Comparison of ENCODE assay signal across 24 mouse cellular contexts in the genomic region with DNA sequence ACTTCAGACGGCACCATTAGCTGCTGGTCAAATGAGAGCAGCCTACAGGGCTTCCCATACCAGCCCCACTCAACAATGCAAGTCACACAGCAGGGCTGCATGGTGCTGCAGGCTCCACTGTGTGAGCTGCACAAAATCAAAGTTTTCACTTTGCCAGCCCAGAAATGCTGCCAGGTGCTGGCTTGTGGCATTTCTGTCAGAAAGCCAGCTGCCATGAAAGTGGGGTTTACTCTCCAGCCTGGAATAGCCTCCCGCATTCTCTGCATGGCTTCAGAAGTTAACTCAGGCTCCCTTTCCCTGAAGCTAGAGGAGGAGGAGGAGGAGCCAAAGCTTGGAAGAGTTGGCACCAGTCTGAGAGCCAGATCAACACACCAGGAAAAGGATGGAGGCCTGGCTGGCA. TPM values are rescaled to one million over a fixed set of nuclear protein-coding genes. Genes with fewer than 3 reads are reported as not detected.
A peak's percentile ranks its signal among the peaks of the same experiment; 100 is the strongest.
DNase-seq lines count a peak whose midpoint lies in the region; ATAC-seq and TF ChIP-seq lines count a peak whose summit lies in the region.
"Had no signal": no experiment of that assay in that cellular context is flagged by ENCODE, and none has a peak within 500 bp of the region (broad histone marks: within the 10 kb centered on the region; RNA-seq: fewer than 3 reads in every experiment).

No protein-coding gene starts in this region.

- TF ChIP-seq CTCF in brain, embryonic 14.5 days (IDR thresholded peaks at IDR 0.05; ENCODE audit: borderline replicate concordance, extremely low read depth, insufficient read depth, insufficient read length), result no peak
- no peak for TF ChIP-seq CTCF in layer of hippocampus, adult 2 months (conservative IDR thresholded peaks at IDR 0.05)

- no peak overlapping the region for H3K4me3 ChIP-seq in midbrain, embryonic 13.5 days (replicated peaks)
- H3K4me3 ChIP-seq in midbrain, embryonic 10.5 days, result no peak overlapping the region
- H3K4me3 ChIP-seq in limb, embryonic 13.5 days, result no peak overlapping the region
- H3K4me3 ChIP-seq in layer of hippocampus, adult 2 months, result no peak overlapping the region
- H3K4me3 ChIP-seq: heart, embryonic 13.5 days had no signal

- H3K9ac ChIP-seq in midbrain, embryonic 13.5 days (replicated peaks), result no peak overlapping the region
- H3K9ac ChIP-seq in limb, embryonic 13.5 days, result no peak overlapping the region
- H3K9ac ChIP-seq: heart, embryonic 13.5 days; liver, postnatal 0 days had no signal

- peaks cover 5% of the 10 kb centered on the region; the same call in 1 of the 2 replicates for H3K27me3 ChIP-seq in midbrain, embryonic 13.5 days
- peaks cover 34% of the 10 kb centered on the region for H3K27me3 ChIP-seq in midbrain, embryonic 10.5 days (ENCODE audit: low read depth, poor library complexity, severe bottlenecking)
- H3K27me3 ChIP-seq in limb, embryonic 13.5 days, result peaks cover 55% of the 10 kb centered on the region

- no peak overlapping the region for H3K27ac ChIP-seq in midbrain, embryonic 13.5 days
- H3K27ac ChIP-seq in midbrain, embryonic 10.5 days (replicated peaks), result no peak overlapping the region
- no peak overlapping the region for H3K27ac ChIP-seq in limb, embryonic 13.5 days
- no peak overlapping the region for H3K27ac ChIP-seq in layer of hippocampus, adult 2 months
- H3K27ac ChIP-seq: heart, embryonic 13.5 days had no signal

- 0 out of 2 replicates have a peak, but pooled peaks have one; percentile 23 for ATAC-seq in frontal cortex, adult (ENCODE audit: low TSS enrichment)
- peak; percentile 66 for ATAC-seq in midbrain, embryonic 13.5 days
- peak; percentile 40; the same call in 1 of the 2 replicates for ATAC-seq in limb, embryonic 13.5 days (ENCODE audit: low FRiP score, low read depth)
- ATAC-seq: liver, postnatal 0 days had no signal

- TF ChIP-seq POLR2A in brain, embryonic 14.5 days (IDR thresholded peaks at IDR 0.05; ENCODE audit: borderline replicate concordance, extremely low read depth, insufficient read depth, insufficient read length, poor library complexity, severe bottlenecking), result no peak

- no peak for DNase-seq in frontal cortex, postnatal 25 days (ENCODE audit: low spot score in 2 of 2)
- DNase-seq in midbrain, embryonic 10.5 days (ENCODE audit: low spot score), result no peak
- peak; percentile 64 for DNase-seq in brain, embryonic 14.5 days (ENCODE audit: low read depth)
- DNase-seq in yolk sac, embryonic 10.5 days (ENCODE audit: low spot score), result no peak
- no peak for DNase-seq in layer of hippocampus, adult 2 months (ENCODE audit: low spot score in 2 of 2)
- DNase-seq: adrenal gland, adult 8-10 months; cerebellum, adult 11-12 months; embryo, embryonic 11 days; heart, adult 11 months; kidney, adult 8-10 months; kidney, postnatal 25 days; liver, postnatal 0 days; lung, postnatal 10 days; right cerebral cortex, postnatal 4 days; thymus, adult 2 months had no signal

- no peaks in the 10 kb centered on the region for H3K9me3 ChIP-seq in midbrain, embryonic 13.5 days
- H3K9me3 ChIP-seq in midbrain, embryonic 10.5 days (replicated peaks), result no peaks in the 10 kb centered on the region
- H3K9me3 ChIP-seq in limb, embryonic 13.5 days, result no peaks in the 10 kb centered on the region
- H3K9me3 ChIP-seq: heart, embryonic 13.5 days had no signal

- H3K36me3 ChIP-seq in midbrain, embryonic 13.5 days, result no peaks in the 10 kb centered on the region
- no peaks in the 10 kb centered on the region for H3K36me3 ChIP-seq in midbrain, embryonic 10.5 days
- no peaks in the 10 kb centered on the region for H3K36me3 ChIP-seq in limb, embryonic 13.5 days
- H3K36me3 ChIP-seq: heart, embryonic 13.5 days had no signal

- H3K4me2 ChIP-seq in midbrain, embryonic 13.5 days (replicated peaks), result no peak overlapping the region
- H3K4me2 ChIP-seq in limb, embryonic 13.5 days (replicated peaks), result no peak overlapping the region
- H3K4me2 ChIP-seq: heart, embryonic 13.5 days had no signal

- WGBS in midbrain, embryonic 13.5 days, result 39% methylated on average over 2 of the region's 2 CpGs
- WGBS in midbrain, embryonic 10.5 days, result 56% methylated on average over 2 of the region's 2 CpGs
- 30% methylated on average over 2 of the region's 2 CpGs for WGBS in limb, embryonic 13.5 days

- H3K4me1 ChIP-seq in midbrain, embryonic 13.5 days (replicated peaks), result no peaks in the 10 kb centered on the region
- H3K4me1 ChIP-seq in midbrain, embryonic 10.5 days, result peaks cover 3% of the 10 kb centered on the region
- no peaks in the 10 kb centered on the region for H3K4me1 ChIP-seq in limb, embryonic 13.5 days
- H3K4me1 ChIP-seq: heart, embryonic 13.5 days had no signal

RNA-seq across cellular contexts. Expression of a gene that starts 29.1 kb away (rescaled TPM):
- 1.9 and 2.2 TPM in 2 replicates for polyA plus RNA-seq in midbrain, embryonic 13.5 days (2015; fragmentation: Nextera tagmentation; extraction: Ambion mirVana)
- polyA plus RNA-seq in midbrain, embryonic 10.5 days (2016; fragmentation: Nextera tagmentation; extraction: Ambion mirVana), result 0.84 and 1.1 TPM in 2 replicates
- 16.2 and 30.9 TPM in 2 replicates for polyA plus RNA-seq in brain, embryonic 14.5 days (2012; rRNA removed)
- polyA plus RNA-seq in limb, embryonic 13.5 days (2015; fragmentation: Nextera tagmentation; extraction: Ambion mirVana), result not detected in 2 replicates
- total RNA-seq in layer of hippocampus, adult 2 months (2021), result under 1 TPM; 0.49 to 0.52 TPM
- total RNA-seq: heart, postnatal 25 days; megakaryocyte progenitor cell, adult 5-6 weeks; neutrophil, adult 5-6 weeks had no signal
- polyA plus RNA-seq: heart, embryonic 13.5 days; intestine, embryonic 14.5 days; liver, postnatal 0 days; stomach, embryonic 16.5 days had no signal
